Comparison of ENCODE assay signal across 10 mouse cellular contexts in the genomic region with DNA sequence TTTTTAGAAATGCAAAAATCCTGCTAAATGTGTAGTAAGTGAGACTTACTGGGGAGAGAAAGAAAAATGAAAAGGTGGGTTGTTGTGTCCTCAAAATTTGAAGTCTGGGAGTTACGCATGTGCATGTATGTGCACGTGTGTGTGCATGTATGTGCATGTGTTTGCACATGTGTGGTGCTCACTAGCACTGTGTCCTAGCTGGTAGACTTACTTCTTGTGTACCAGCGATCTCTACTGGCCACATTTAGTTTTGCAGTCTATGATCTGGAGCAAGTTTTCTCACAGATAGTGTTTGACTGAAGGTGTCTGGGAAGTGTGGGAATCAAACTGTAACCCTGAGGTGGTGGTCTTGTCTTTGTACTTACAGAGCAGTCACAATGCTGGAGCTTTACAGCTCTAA. TPM values are rescaled to one million over a fixed set of nuclear protein-coding genes. Genes with fewer than 3 reads are reported as not detected.
DNase-seq lines count a peak whose midpoint lies in the region; ATAC-seq and TF ChIP-seq lines count a peak whose summit lies in the region.
"Had no signal": no experiment of that assay in that cellular context is flagged by ENCODE, and none has a peak within 500 bp of the region (broad histone marks: within the 10 kb centered on the region; RNA-seq: fewer than 3 reads in every experiment).

No protein-coding gene starts in this region.

- no peaks in the 10 kb centered on the region for H3K36me3 ChIP-seq in intestine, postnatal 0 days (ENCODE audit: control insufficient read depth, insufficient read depth)
- H3K36me3 ChIP-seq in intestine, embryonic 15.5 days = no peaks in the 10 kb centered on the region

- H3K27me3 ChIP-seq in intestine, postnatal 0 days (replicated peaks; ENCODE audit: control insufficient read depth, insufficient read depth, low read length) = no peaks in the 10 kb centered on the region
- no peaks in the 10 kb centered on the region for H3K27me3 ChIP-seq in intestine, embryonic 15.5 days (replicated peaks)

- ATAC-seq in intestine, postnatal 0 days = no peak
- no peak for ATAC-seq in intestine, embryonic 15.5 days

- H3K9ac ChIP-seq in intestine, postnatal 0 days (ENCODE audit: low read depth, low read length) = no peak overlapping the region
- no peak overlapping the region for H3K9ac ChIP-seq in intestine, embryonic 15.5 days

- TF ChIP-seq CTCF in intestine, postnatal 0 days (IDR thresholded peaks at IDR 0.05; ENCODE audit: low read depth) = peak; percentile 84

- DNase-seq in ES-CJ7 (ENCODE audit: low read depth, low spot score) = peak; percentile 64
- peak; percentile 57 for DNase-seq in brain, adult 2 months (ENCODE audit: low read depth, low spot score)
- peak; percentile 35 for DNase-seq in forelimb bud, embryonic 11.5 days (ENCODE audit: low read depth, low spot score)
- DNase-seq in layer of hippocampus, postnatal 14 days (ENCODE audit: low spot score in 2 of 2) = peak; percentile 3 to 32
- peak; percentile 69 for DNase-seq in retina, postnatal 1 day
- DNase-seq in spleen, postnatal 4 days (ENCODE audit: low spot score in 2 of 2) = no peak

- H3K4me2 ChIP-seq in intestine, postnatal 0 days (replicated peaks; ENCODE audit: low read depth) = no peak overlapping the region
- H3K4me2 ChIP-seq in intestine, embryonic 15.5 days (replicated peaks) = no peak overlapping the region

- H3K4me1 ChIP-seq in intestine, postnatal 0 days (replicated peaks; ENCODE audit: control insufficient read depth, insufficient read depth, low read length) = no peaks in the 10 kb centered on the region
- no peaks in the 10 kb centered on the region for H3K4me1 ChIP-seq in intestine, embryonic 15.5 days (replicated peaks)

- H3K9me3 ChIP-seq in intestine, postnatal 0 days (ENCODE audit: control insufficient read depth) = no peaks in the 10 kb centered on the region
- no peaks in the 10 kb centered on the region for H3K9me3 ChIP-seq in intestine, embryonic 15.5 days

- WGBS in intestine, postnatal 0 days = 37% methylated on average over 3 of the region's 3 CpGs
- 31% methylated on average over 3 of the region's 3 CpGs for WGBS in intestine, embryonic 15.5 days

- no peak overlapping the region for H3K4me3 ChIP-seq in intestine, postnatal 0 days (ENCODE audit: low read depth, low read length)
- no peak overlapping the region for H3K4me3 ChIP-seq in intestine, embryonic 15.5 days (replicated peaks)
- H3K4me3 ChIP-seq: erythroblast, embryonic 14.5 days had no signal

- no peak overlapping the region for H3K27ac ChIP-seq in intestine, postnatal 0 days (ENCODE audit: low read depth, low read length)
- H3K27ac ChIP-seq in intestine, embryonic 15.5 days = no peak overlapping the region
- H3K27ac ChIP-seq: macrophage had no signal

RNA-seq across cellular contexts. Expression of gene Olfr215, which starts 14.2 kb away (rescaled TPM):
- polyA plus RNA-seq in intestine, postnatal 0 days (2015; fragmentation: Nextera tagmentation; extraction: Ambion mirVana) = not detected in 2 replicates
- polyA plus RNA-seq in intestine, embryonic 15.5 days (2015; fragmentation: Nextera tagmentation; extraction: Ambion mirVana) = not detected in 2 replicates
- total RNA-seq in layer of hippocampus, postnatal 14 days (2021) = not detected
- polyA plus RNA-seq: erythroblast, embryonic 14.5 days; macrophage had no signal

RNA-seq across cellular contexts. Expression of gene Olfr214, which starts 15.8 kb away (rescaled TPM):
- not detected in 2 replicates for polyA plus RNA-seq in intestine, postnatal 0 days (2015; fragmentation: Nextera tagmentation; extraction: Ambion mirVana)
- not detected in 2 replicates for polyA plus RNA-seq in intestine, embryonic 15.5 days (2015; fragmentation: Nextera tagmentation; extraction: Ambion mirVana)
- total RNA-seq in layer of hippocampus, postnatal 14 days (2021) = not detected
- polyA plus RNA-seq: erythroblast, embryonic 14.5 days; macrophage had no signal

RNA-seq across cellular contexts. Expression of gene Gm5580, which starts 18.9 kb away (rescaled TPM):
- polyA plus RNA-seq in intestine, postnatal 0 days (2015; fragmentation: Nextera tagmentation; extraction: Ambion mirVana) = 0.24 and 0.35 TPM in 2 replicates
- polyA plus RNA-seq in intestine, embryonic 15.5 days (2015; fragmentation: Nextera tagmentation; extraction: Ambion mirVana) = 0.40 and 0.65 TPM in 2 replicates
- total RNA-seq in layer of hippocampus, postnatal 14 days (2021) = 1 to 10 TPM; 2.9 to 3.0 TPM
- polyA plus RNA-seq: erythroblast, embryonic 14.5 days; macrophage had no signal

RNA-seq across cellular contexts. Expression of gene Olfr213, which starts 31.6 kb away (rescaled TPM):
- not detected in 2 replicates for polyA plus RNA-seq in intestine, postnatal 0 days (2015; fragmentation: Nextera tagmentation; extraction: Ambion mirVana)
- polyA plus RNA-seq in intestine, embryonic 15.5 days (2015; fragmentation: Nextera tagmentation; extraction: Ambion mirVana) = not detected in 2 replicates
- total RNA-seq in layer of hippocampus, postnatal 14 days (2021) = not detected
- polyA plus RNA-seq: erythroblast, embryonic 14.5 days; macrophage had no signal

RNA-seq across cellular contexts. Expression of gene Zfp422, which starts 59.0 kb away (rescaled TPM):
- polyA plus RNA-seq in intestine, postnatal 0 days (2015; fragmentation: Nextera tagmentation; extraction: Ambion mirVana) = 41.8 and 43.3 TPM in 2 replicates
- polyA plus RNA-seq in intestine, embryonic 15.5 days (2015; fragmentation: Nextera tagmentation; extraction: Ambion mirVana) = 111 and 126 TPM in 2 replicates
- total RNA-seq in layer of hippocampus, postnatal 14 days (2021) = 10 to 100 TPM; 23.7 to 26.9 TPM

Comparison
In these comparisons a context has a peak if more than half of its experiments do, and no peak if none do; other contexts are left out.
1. DNase-seq: peak in ES-CJ7 (single experiment), brain, adult 2 months (single experiment), forelimb bud, embryonic 11.5 days (single experiment), layer of hippocampus, postnatal 14 days (2 of 2) and retina, postnatal 1 day (single experiment); none in spleen, postnatal 4 days (0 of 2).